Mouse (Mus musculus): Measurements from ENCODE around the gene Gm5475. TPM values are rescaled to one million over a fixed set of nuclear protein-coding genes. Genes with fewer than 3 reads are reported as not detected.

The Gm5475 gene
- total RNA-seq, 2 experiments from 2014 or later, result not detected

Other genes starting within 250 kb of the Gm5475 start
- gene Atf1, start 194.3 kb upstream of the Gm5475 start, total RNA-seq (2015), result 92.3 and 95.8 TPM in 2 replicates
- gene Atf1, start 194.3 kb upstream of the Gm5475 start, total RNA-seq (2017), result 65.7 and 80.7 TPM in 2 replicates
- gene Tmprss12, start 141.3 kb upstream of the Gm5475 start, total RNA-seq (2015), result not detected in 2 replicates
- not detected in 2 replicates for gene Tmprss12, start 141.3 kb upstream of the Gm5475 start, total RNA-seq (2017)
- gene Mettl7a1, start 118.0 kb upstream of the Gm5475 start, total RNA-seq (2015), result 15.0 and 17.7 TPM in 2 replicates
- 49.5 and 63.2 TPM in 2 replicates for gene Mettl7a1, start 118.0 kb upstream of the Gm5475 start, total RNA-seq (2017)
- gene Mettl7a3, start 87.2 kb upstream of the Gm5475 start, total RNA-seq (2015), result not detected in 2 replicates
- 0.10 TPM in 1 of 2 replicates, not detected in the other for gene Mettl7a3, start 87.2 kb upstream of the Gm5475 start, total RNA-seq (2017)
- gene Methig1, start 69.0 kb upstream of the Gm5475 start, total RNA-seq (2015), result not detected in 2 replicates
- not detected in 2 replicates for gene Methig1, start 69.0 kb upstream of the Gm5475 start, total RNA-seq (2017)
- gene Mettl7a2, start 68.9 kb upstream of the Gm5475 start, total RNA-seq (2015), result not detected in 2 replicates
- not detected in 2 replicates for gene Mettl7a2, start 68.9 kb upstream of the Gm5475 start, total RNA-seq (2017)
- not detected in 2 replicates for gene Higd1c, start 57.6 kb upstream of the Gm5475 start, total RNA-seq (2015)
- not detected in 2 replicates for gene Higd1c, start 57.6 kb upstream of the Gm5475 start, total RNA-seq (2017)
- 8.2 and 12.0 TPM in 2 replicates for gene Slc11a2, start 2.9 kb downstream of the Gm5475 start, total RNA-seq (2015)
- gene Slc11a2, start 2.9 kb downstream of the Gm5475 start, total RNA-seq (2017), result 11.0 and 14.6 TPM in 2 replicates
- gene Letmd1, start 46.9 kb downstream of the Gm5475 start, total RNA-seq (2015), result 35.7 and 37.2 TPM in 2 replicates
- gene Letmd1, start 46.9 kb downstream of the Gm5475 start, total RNA-seq (2017), result 22.0 and 22.2 TPM in 2 replicates
- gene Csrnp2, start 73.3 kb downstream of the Gm5475 start, total RNA-seq (2015), result 1.5 and 1.6 TPM in 2 replicates
- gene Csrnp2, start 73.3 kb downstream of the Gm5475 start, total RNA-seq (2017), result 1.7 and 2.7 TPM in 2 replicates
- gene Tfcp2, start 129.9 kb downstream of the Gm5475 start, total RNA-seq (2015), result 4.7 and 5.8 TPM in 2 replicates
- gene Tfcp2, start 129.9 kb downstream of the Gm5475 start, total RNA-seq (2017), result 6.0 and 9.2 TPM in 2 replicates
- gene Pou6f1, start 177.8 kb downstream of the Gm5475 start, total RNA-seq (2015), result 0.02 and 0.49 TPM in 2 replicates
- gene Pou6f1, start 177.8 kb downstream of the Gm5475 start, total RNA-seq (2017), result 0.78 TPM in 1 of 2 replicates, not detected in the other
- gene Dazap2, start 193.2 kb downstream of the Gm5475 start, total RNA-seq (2015), result 334 and 357 TPM in 2 replicates
- gene Dazap2, start 193.2 kb downstream of the Gm5475 start, total RNA-seq (2017), result 136 and 150 TPM in 2 replicates
- gene Smagp, start 214.8 kb downstream of the Gm5475 start, total RNA-seq (2015), result 0.64 and 1.1 TPM in 2 replicates
- 0.71 TPM in 1 of 2 replicates, not detected in the other for gene Smagp, start 214.8 kb downstream of the Gm5475 start, total RNA-seq (2017)
- gene Bin2, start 247.4 kb downstream of the Gm5475 start, total RNA-seq (2015), result 129 and 133 TPM in 2 replicates
- 98.9 and 105 TPM in 2 replicates for gene Bin2, start 247.4 kb downstream of the Gm5475 start, total RNA-seq (2017)